Mouse (Mus musculus) small intestine, adult 2 months (tissue): Measurements from ENCODE around the gene Bmpr1b.

ENCODE experiments used
- CTCF ChIP-seq: fragments of 200-500 bp; IDR thresholded peaks from 2 replicates; pipeline ENCODE4 v1.5.1; 2012; ENCODE audit warnings: low read depth, mild to moderate bottlenecking, control low read depth, inconsistent platforms, low read length, moderate library complexity, mixed read lengths; ENCODE audit not compliant: insufficient replicate concordance, insufficient read length; ENCODE audit errors: extremely low read depth
- POLR2A ChIP-seq: fragments of 200-500 bp; IDR thresholded peaks from 2 replicates; pipeline ENCODE4 v1.6.1; 2012; ENCODE audit warnings: low read depth, mild to moderate bottlenecking, control low read depth, inconsistent platforms, low read length, moderate library complexity

- TF ChIP-seq POLR2A (no peak), CTCF (no peak)
Measured at GRCm38 (mm10) chr3:141943317-141943742, 225.9 kb downstream of the Bmpr1b start.
